Mouse (Mus musculus) liver, adult 2 months (tissue): ENCODE measurements at regions not wholly inside any gene's neighbourhood (a gene's known extent, or its start where the extent isn't known, plus 50 kb on each side); places are given as distances from the start of the nearest gene placed in this dataset.
A peak's percentile ranks its signal among the peaks of the same experiment; 100 is the strongest.

Experiments
- DNase-seq: peaks from one replicate; pipeline ENCODE4 v3.0.0-alpha.2; 2011; ENCODE audit warnings: low read depth, low spot score; ENCODE audit errors: extremely low read depth
- H3K27ac ChIP-seq: fragments of 200-500 bp; replicated peaks from 2 replicates; pipeline ENCODE4 v1.5.1; 2012; ENCODE audit warnings: low read depth, mild to moderate bottlenecking, control low read depth, inconsistent platforms, low read length; ENCODE audit not compliant: insufficient read depth
- H3K27me3 ChIP-seq: fragments of 200-500 bp; 2 replicates; pipeline ENCODE4 v1.6.1; 2012; ENCODE audit warnings: mild to moderate bottlenecking, moderate library complexity, low read length, inconsistent platforms; ENCODE audit not compliant: control insufficient read depth, insufficient read depth
- H3K36me3 ChIP-seq: fragments of 200-500 bp; 2 replicates; pipeline ENCODE4 v1.6.1; 2012; ENCODE audit warnings: low read length, inconsistent platforms; ENCODE audit not compliant: control insufficient read depth, insufficient read depth
- H3K4me1 ChIP-seq: fragments of 200-500 bp; 2 replicates; pipeline ENCODE4 v1.6.1; 2011; ENCODE audit warnings: low read length; ENCODE audit not compliant: control insufficient read depth, insufficient read depth
- H3K4me3 ChIP-seq: fragments of 200-500 bp; 2 replicates; pipeline ENCODE4 v1.5.1; 2011; ENCODE audit warnings: low read depth, mild to moderate bottlenecking, control low read depth, low read length, moderate library complexity; ENCODE audit not compliant: insufficient read depth
- H3K79me2 ChIP-seq: fragments of 200-500 bp; 2 replicates; pipeline ENCODE4 v1.6.1; 2012; ENCODE audit warnings: inconsistent platforms, mild to moderate bottlenecking, low read length, moderate library complexity; ENCODE audit not compliant: control insufficient read depth, insufficient read depth
- H3K9ac ChIP-seq: fragments of 200-500 bp; 2 replicates; pipeline ENCODE4 v1.6.1; 2012; ENCODE audit warnings: low read depth, mild to moderate bottlenecking, control low read depth, inconsistent platforms, low read length
- CTCF ChIP-seq: fragments of 200-500 bp; IDR thresholded peaks from 2 replicates; pipeline ENCODE4 v1.5.1; 2011; ENCODE audit warnings: low read depth, low read length, control low read depth
- POLR2A ChIP-seq: fragments of 200-500 bp; IDR thresholded peaks from 2 replicates; pipeline ENCODE4 v1.6.1; 2011; ENCODE audit warnings: low read length, control low read depth; ENCODE audit not compliant: insufficient read depth; ENCODE audit errors: extremely low read depth
- WGBS: fragments of 180-500 bp; shearing (Covaris S2); methylation state at CpG from one replicate; pipeline ENCODE4 v1.1.7; 2018; 5-methylcytosine and 5-hydroxymethylcytosine counted together

DNA sequence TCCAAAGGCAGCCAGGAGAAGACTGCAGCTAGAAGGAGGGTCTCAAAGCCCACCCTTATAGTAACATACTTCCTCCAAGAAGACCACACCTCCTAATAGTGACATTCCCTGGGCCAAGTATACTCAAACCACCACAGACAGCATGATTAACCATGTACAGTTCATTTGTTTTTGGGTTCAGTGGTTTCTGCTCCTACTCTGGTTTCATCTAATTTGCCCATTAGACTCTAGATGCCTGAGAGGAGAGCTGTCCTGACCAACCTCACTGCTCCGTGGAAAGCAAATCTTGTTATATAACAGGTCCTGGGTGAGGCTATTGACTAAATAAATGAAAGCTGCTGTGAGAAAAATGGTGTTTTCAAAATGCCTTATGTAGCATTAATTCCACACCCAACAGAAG, 272.2 kb downstream of the Hace1 start:
- Histone ChIP-seq H3K79me2 (no peaks in the 10 kb centered on the region), H3K9ac (no peak overlapping the region), H3K4me1 (peaks cover 11% of the 10 kb centered on the region), H3K27ac (no peak overlapping the region), H3K4me3 (no peak overlapping the region), H3K27me3 (no peaks in the 10 kb centered on the region), H3K36me3 (no peaks in the 10 kb centered on the region)
- TF ChIP-seq POLR2A (no peak), CTCF (no peak)
- 54% methylated on average over 1 of the region's 1 CpGs for WGBS
- DNase-seq, result no peak

DNA sequence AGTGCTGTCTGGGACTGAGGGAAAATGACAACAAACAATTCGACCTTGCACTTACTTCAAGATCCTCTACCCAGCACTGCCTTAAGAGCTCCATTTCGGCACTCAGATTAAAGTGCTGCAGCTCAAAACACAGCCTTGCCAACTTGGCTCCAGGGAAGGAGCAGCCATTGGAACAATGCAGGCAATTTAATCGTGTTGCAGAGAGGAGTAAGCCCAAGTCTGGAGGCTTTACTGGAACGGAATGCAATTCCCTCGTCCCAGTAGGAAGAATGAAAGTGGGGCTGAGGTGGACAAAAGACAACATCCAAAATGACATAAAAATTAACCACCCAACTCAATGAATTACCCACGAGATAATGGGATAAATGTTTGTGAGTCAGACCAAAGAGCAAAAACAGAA, 273.0 kb downstream of the Hace1 start:
- Histone ChIP-seq H3K79me2 (no peaks in the 10 kb centered on the region), H3K4me1 (peaks cover 11% of the 10 kb centered on the region), H3K27me3 (no peaks in the 10 kb centered on the region), H3K9ac (no peak overlapping the region), H3K4me3 (no peak overlapping the region), H3K27ac (no peak overlapping the region), H3K36me3 (no peaks in the 10 kb centered on the region)
- DNase-seq, result no peak
- 69% methylated on average over 6 of the region's 6 CpGs for WGBS
- no peak for TF ChIP-seq POLR2A
- no peak for TF ChIP-seq CTCF

DNA sequence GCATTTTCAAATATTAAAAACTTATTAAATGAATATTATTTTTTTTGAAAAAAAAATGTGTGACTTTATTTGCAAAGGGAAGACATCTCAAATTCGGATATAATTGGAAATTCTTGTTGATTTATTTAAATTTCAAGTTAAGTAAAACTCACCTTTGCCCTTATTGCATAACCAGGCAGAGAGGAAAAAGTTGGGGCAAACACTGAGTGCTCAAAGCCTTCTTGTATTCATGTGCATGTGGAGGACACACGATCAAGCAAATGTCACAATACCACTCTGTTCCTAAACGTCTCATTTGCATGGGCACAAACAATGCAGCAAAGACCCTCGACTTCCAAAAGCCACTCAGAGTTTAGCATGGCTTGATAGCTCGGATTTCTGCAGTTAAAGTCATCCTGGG, 275.1 kb downstream of the Hace1 start:
- H3K79me2 ChIP-seq, result no peaks in the 10 kb centered on the region
- H3K9ac ChIP-seq, result no peak overlapping the region
- DNase-seq, result peak; percentile 94
- H3K4me3 ChIP-seq, result no peak overlapping the region
- H3K27me3 ChIP-seq, result no peaks in the 10 kb centered on the region
- H3K27ac ChIP-seq, result peak overlapping the region; percentile 57
- WGBS, result 23% methylated on average over 5 of the region's 5 CpGs
- no peaks in the 10 kb centered on the region for H3K36me3 ChIP-seq
- TF ChIP-seq POLR2A (no peak), CTCF (no peak)
- peaks cover 11% of the 10 kb centered on the region for H3K4me1 ChIP-seq

DNA sequence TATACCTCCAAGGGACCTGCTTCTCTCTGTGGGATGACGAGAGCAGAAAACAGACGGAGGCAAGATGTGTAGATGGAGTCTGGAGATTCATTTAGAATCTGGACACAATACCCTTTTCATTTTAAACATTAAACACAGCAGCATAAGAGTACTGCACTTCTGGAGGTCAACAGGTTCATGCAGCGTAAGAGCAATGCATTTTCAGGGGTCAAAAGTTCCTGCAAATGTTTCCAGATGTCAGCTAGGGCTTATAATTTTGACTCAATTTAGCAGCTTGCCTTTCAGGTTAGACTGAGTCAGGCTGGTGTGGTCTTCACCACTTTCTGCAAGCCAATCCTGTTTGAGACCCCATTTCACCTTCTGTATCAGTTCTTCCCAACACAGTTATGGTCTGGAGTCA, 277.9 kb downstream of the Hace1 start:
- Histone ChIP-seq H3K9ac (no peak overlapping the region), H3K4me3 (no peak overlapping the region), H3K27ac (no peak overlapping the region), H3K36me3 (no peaks in the 10 kb centered on the region), H3K79me2 (no peaks in the 10 kb centered on the region), H3K27me3 (no peaks in the 10 kb centered on the region), H3K4me1 (peaks cover 8% of the 10 kb centered on the region)
- 92% methylated on average over 3 of the region's 3 CpGs for WGBS
- DNase-seq, result no peak
- TF ChIP-seq CTCF (no peak), POLR2A (no peak)

DNA sequence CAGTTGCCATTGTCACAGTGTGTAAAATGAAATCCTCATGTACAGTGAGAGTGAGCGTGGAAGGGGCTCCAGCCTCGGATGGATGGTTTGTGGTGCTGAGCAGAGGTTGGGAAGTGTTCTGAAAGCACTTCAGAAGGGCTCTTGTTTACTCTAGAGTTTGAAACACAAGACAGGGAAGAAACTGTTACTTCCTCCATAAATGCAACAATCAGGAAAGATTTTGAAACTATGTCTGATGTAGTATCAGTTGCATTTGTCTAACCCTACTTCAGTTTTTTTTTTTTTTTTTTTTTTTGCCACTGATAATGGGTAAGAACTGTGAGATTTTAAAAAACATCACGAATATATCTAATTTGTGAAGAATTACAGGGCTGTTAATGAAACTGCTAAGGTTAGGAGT, 281.5 kb downstream of the Hace1 start:
- Histone ChIP-seq H3K27ac (no peak overlapping the region), H3K4me1 (no peaks in the 10 kb centered on the region), H3K79me2 (no peaks in the 10 kb centered on the region), H3K4me3 (no peak overlapping the region), H3K9ac (no peak overlapping the region), H3K36me3 (no peaks in the 10 kb centered on the region), H3K27me3 (no peaks in the 10 kb centered on the region)
- 54% methylated on average over 3 of the region's 3 CpGs for WGBS
- TF ChIP-seq CTCF, result no peak
- no peak for TF ChIP-seq POLR2A
- no peak for DNase-seq

- no peaks in the 10 kb centered on the region for H3K4me1 ChIP-seq
- TF ChIP-seq CTCF (no peak), POLR2A (no peak)
- no peak overlapping the region for H3K9ac ChIP-seq
- no peak for DNase-seq
- H3K4me3 ChIP-seq, result no peak overlapping the region
- no peaks in the 10 kb centered on the region for H3K27me3 ChIP-seq
- no peaks in the 10 kb centered on the region for H3K36me3 ChIP-seq
- no peak overlapping the region for H3K27ac ChIP-seq
- WGBS, result 71% methylated on average over 4 of the region's 4 CpGs
- no peaks in the 10 kb centered on the region for H3K79me2 ChIP-seq
These were observed 282.3 kb downstream of the Hace1 start for GRCm38 (mm10) chr10:45859909-45860308.
